In the genomic region with DNA sequence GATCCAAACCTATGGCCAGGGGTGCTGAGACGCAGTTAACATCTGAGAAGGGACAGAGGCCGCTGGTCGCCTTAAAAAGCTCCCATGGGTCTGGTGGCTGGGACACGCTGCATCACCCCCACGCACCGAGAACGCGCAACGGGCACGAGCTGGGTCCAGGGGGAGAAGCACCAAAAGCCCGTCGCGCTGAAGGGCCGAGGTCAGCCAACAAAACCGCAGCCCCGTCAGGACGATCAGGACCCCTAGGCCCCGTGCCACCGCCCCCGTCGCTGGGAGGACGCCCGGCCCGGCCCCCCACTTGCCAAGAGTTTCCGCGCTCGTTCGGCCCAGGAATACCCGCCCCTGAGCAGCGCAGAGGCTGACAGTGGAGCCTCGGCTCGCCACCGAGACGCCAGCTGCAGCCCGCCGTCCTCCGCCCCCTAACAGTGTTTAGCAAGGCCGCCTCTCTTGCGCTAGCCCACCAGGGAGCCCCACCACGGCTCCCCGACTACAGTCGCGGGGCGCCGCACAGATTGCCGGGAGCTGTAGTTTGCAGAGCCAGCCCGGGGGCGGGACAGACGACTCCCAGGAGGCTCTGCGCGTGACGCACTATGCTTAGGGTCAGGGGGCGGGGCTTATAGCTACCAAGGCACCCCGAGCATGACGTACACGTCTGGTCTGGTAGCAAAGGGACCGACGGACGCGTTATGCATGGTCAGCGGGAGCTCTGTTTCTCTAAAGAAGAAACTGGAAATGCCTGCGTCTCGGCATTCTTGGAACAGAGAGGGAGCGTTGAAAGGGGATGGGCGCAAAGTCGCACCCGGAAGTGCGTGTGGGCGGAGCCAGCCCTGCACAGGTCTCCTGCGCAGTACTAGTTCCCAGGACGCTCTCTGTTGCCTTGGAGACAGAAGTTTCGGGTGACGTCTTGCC, we compare ENCODE assay signal across 2 mouse cellular contexts.
TF ChIP-seq lines count a peak whose summit lies in the region.

A gene (minus strand): TSS at position 510 of the 909 bp plus-strand sequence.

TF ChIP-seq in C2C12, 6 proteins besides CTCF, POLR2A, EP300 and RAD21 (continued from another document):
- TF ChIP-seq MYOD1 (IDR thresholded peaks at IDR 0.05; ENCODE audit: control insufficient read depth, insufficient read length, low read depth) = no peak
TF ChIP-seq in C2C12: peak in this region for 0.

TF ChIP-seq in myocyte, 11 proteins besides CTCF, POLR2A, EP300 and RAD21 (continued from another document):
- TF ChIP-seq TCF3 (IDR thresholded peaks at IDR 0.05; ENCODE audit: insufficient read length, low read depth) (no peak), USF1 (IDR thresholded peaks at IDR 0.05; ENCODE audit: low read depth) (peak; percentile 13), POLR2AphosphoS2 (IDR thresholded peaks at IDR 0.05; ENCODE audit: insufficient read length, low read depth) (no peak)
TF ChIP-seq in myocyte: peak in this region for 4.
